Mouse (Mus musculus) urinary bladder, postnatal 36 days (tissue): ENCODE data around the gene St6galnac4.

Source experiments
- DNase-seq, 2 experiments: peaks; one replicate each; pipeline ENCODE4 v3.0.0; 2022; ENCODE audit warnings: low spot score in 2 of 2, mixed read lengths in 1 of 2

The St6galnac4 gene

GRCm38 (mm10) chr2:32627266-32628043, 40.6 kb downstream of the St6galnac4 start:
- DNase-seq, result no peak

- DNase-seq, result peak in 1 of 2 experiments; percentile 31
Measured at GRCm38 (mm10) chr2:32628044-32628550, 41.2 kb downstream of the St6galnac4 start.

- peak; percentile 65 to 79 for DNase-seq
Measured at GRCm38 (mm10) chr2:32628729-32629128, 41.8 kb downstream of the St6galnac4 start.

- DNase-seq, result peak; percentile 73 to 77
Measured at GRCm38 (mm10) chr2:32629276-32629976, 42.5 kb downstream of the St6galnac4 start.

- no peak for DNase-seq
Measured at GRCm38 (mm10) chr2:32630036-32630435, 43.1 kb downstream of the St6galnac4 start.

- DNase-seq, result no peak
Measured at GRCm38 (mm10) chr2:32631046-32631445, 44.2 kb downstream of the St6galnac4 start.

GRCm38 (mm10) chr2:32631737-32632394, 45.0 kb downstream of the St6galnac4 start:
- DNase-seq, result peak in 1 of 2 experiments; percentile 80

GRCm38 (mm10) chr2:32633660-32634059, 46.8 kb downstream of the St6galnac4 start:
- no peak for DNase-seq

GRCm38 (mm10) chr2:32634277-32635105, 47.6 kb downstream of the St6galnac4 start:
- DNase-seq, result no peak

- no peak for DNase-seq
Measured at GRCm38 (mm10) chr2:32636617-32637016, 49.7 kb downstream of the St6galnac4 start.

GRCm38 (mm10) chr2:32637778-32638281, 50.9 kb downstream of the St6galnac4 start:
- DNase-seq, result no peak

GRCm38 (mm10) chr2:32639632-32640031, 52.7 kb downstream of the St6galnac4 start:
- DNase-seq, result no peak

- DNase-seq, result no peak
Measured at GRCm38 (mm10) chr2:32640550-32641051, 53.7 kb downstream of the St6galnac4 start.

- DNase-seq, result no peak
Measured at GRCm38 (mm10) chr2:32641810-32642209, 54.9 kb downstream of the St6galnac4 start.

- DNase-seq, result no peak
Measured at GRCm38 (mm10) chr2:32642813-32643212, 55.9 kb downstream of the St6galnac4 start.

- no peak for DNase-seq
Measured at GRCm38 (mm10) chr2:32644083-32644482, 57.2 kb downstream of the St6galnac4 start.

- DNase-seq, result no peak
Measured at GRCm38 (mm10) chr2:32644799-32645475, 58.0 kb downstream of the St6galnac4 start.

- DNase-seq, result no peak
Measured at GRCm38 (mm10) chr2:32645647-32646046, 58.8 kb downstream of the St6galnac4 start.

- DNase-seq, result peak; percentile 42 to 62
Measured at GRCm38 (mm10) chr2:32646379-32647056, 59.6 kb downstream of the St6galnac4 start, which contains the start of gene Eng. Gene Eng (plus strand): TSS chr2:32646595.

GRCm38 (mm10) chr2:32647366-32647765, 60.5 kb downstream of the St6galnac4 start:
- no peak for DNase-seq
